Mouse (Mus musculus) CH12.LX (cell line): Measurements from ENCODE around the gene Tpst2. TPM values are rescaled to one million over a fixed set of nuclear protein-coding genes. Genes with fewer than 3 reads are reported as not detected.

Experiments
- DNase-seq: peaks from one replicate; pipeline ENCODE4 v3.0.0-alpha.2; 2013; ENCODE audit errors: extremely low read depth
- H3K27ac ChIP-seq: 2 replicates; pipeline ENCODE4 v1.5.1; 2012; ENCODE audit warnings: low read depth, mild to moderate bottlenecking, control low read depth, moderate library complexity; ENCODE audit not compliant: insufficient read depth
- H3K27me3 ChIP-seq: replicated peaks from 2 replicates; pipeline ENCODE3; 2012; ENCODE audit warnings: inconsistent platforms
- H3K36me3 ChIP-seq, 2 experiments: replicated peaks in 1 of 2; 2 replicates each; pipeline versions ENCODE3 to v1.6.1; 2012; ENCODE audit warnings: inconsistent platforms in 1 of 2, low read length in 1 of 2, mild to moderate bottlenecking in 1 of 2, mixed read lengths in 1 of 2, moderate library complexity in 1 of 2; ENCODE audit not compliant: control insufficient read depth in 1 of 2, insufficient read depth in 1 of 2
- H3K4me1 ChIP-seq, 2 experiments: 2 replicates each; pipeline ENCODE4 v1.6.1; 2012; ENCODE audit warnings: inconsistent platforms in 1 of 2, moderate library complexity in 1 of 2; ENCODE audit not compliant: insufficient read depth in 2 of 2, control insufficient read depth in 1 of 2
- H3K4me2 ChIP-seq: 2 replicates; pipeline ENCODE4 v1.6.1; 2012; ENCODE audit warnings: low read depth, mild to moderate bottlenecking, control low read depth; ENCODE audit not compliant: poor library complexity, insufficient read depth, severe bottlenecking
- H3K4me3 ChIP-seq, 3 experiments: fragments of 150-350 bp in 1 of 3; sonication (generic) in 1 of 3; replicated peaks in 1 of 3; 2 replicates each; pipeline versions ENCODE3 to v1.5.1; 2011 to 2012; ENCODE audit warnings: low read depth in 2 of 3, low read length in 2 of 3, mild to moderate bottlenecking in 2 of 3, moderate library complexity in 2 of 3, control low read depth in 1 of 3, improper control_type of control experiment in 1 of 3, inconsistent platforms in 1 of 3, mixed read lengths in 1 of 3; ENCODE audit not compliant: poor library complexity in 1 of 3
- H3K79me2 ChIP-seq: replicated peaks from 2 replicates; pipeline ENCODE4 v1.6.1; 2012; ENCODE audit warnings: mild to moderate bottlenecking, moderate library complexity; ENCODE audit not compliant: control insufficient read depth, poor library complexity, insufficient read depth, severe bottlenecking; ENCODE audit errors: extremely low read depth
- H3K9ac ChIP-seq: 2 replicates; pipeline ENCODE4 v1.6.1; 2012; ENCODE audit warnings: low read depth, mild to moderate bottlenecking, control low read depth, moderate library complexity; ENCODE audit not compliant: insufficient read depth
- H3K9me3 ChIP-seq: replicated peaks from 2 replicates; pipeline ENCODE3; 2012; ENCODE audit warnings: low read length, inconsistent platforms, mixed read lengths
- BHLHE40 ChIP-seq: IDR thresholded peaks from 2 replicates; pipeline ENCODE4 v1.6.1; 2011; ENCODE audit warnings: mild to moderate bottlenecking, low read depth, low read length, improper control_type of control experiment
- CHD1 ChIP-seq: IDR thresholded peaks from 2 replicates; pipeline ENCODE4 v1.6.1; 2012; ENCODE audit warnings: low read depth, low read length, improper control_type of control experiment, inconsistent platforms
- CHD2 ChIP-seq: IDR thresholded peaks from 2 replicates; pipeline ENCODE4 v1.6.1; 2011; ENCODE audit warnings: low read length, improper control_type of control experiment
- E2F4 ChIP-seq: IDR thresholded peaks from 2 replicates; pipeline ENCODE4 v1.6.1; 2011; ENCODE audit warnings: low read depth, low read length, improper control_type of control experiment; ENCODE audit not compliant: insufficient replicate concordance
- ELF1 ChIP-seq: IDR thresholded peaks from 2 replicates; pipeline ENCODE4 v1.6.1; 2014; ENCODE audit warnings: low read depth, mild to moderate bottlenecking, inconsistent platforms, low read length, improper control_type of control experiment
- ETS1 ChIP-seq: conservative IDR thresholded peaks from 2 replicates; pipeline ENCODE4 v1.6.1; 2012; ENCODE audit warnings: low read depth, mild to moderate bottlenecking, inconsistent platforms, low read length, improper control_type of control experiment, moderate library complexity
- HCFC1 ChIP-seq: IDR thresholded peaks from 2 replicates; pipeline ENCODE4 v1.6.1; 2012; ENCODE audit warnings: low read depth, mild to moderate bottlenecking, inconsistent platforms, low read length, improper control_type of control experiment
- JUND ChIP-seq: conservative IDR thresholded peaks from 2 replicates; pipeline ENCODE4 v1.6.1; 2011; ENCODE audit warnings: low read depth, low read length, improper control_type of control experiment
- KAT2A ChIP-seq: IDR thresholded peaks from 2 replicates; pipeline ENCODE4 v1.6.1; 2012; ENCODE audit warnings: low read length, improper control_type of control experiment, inconsistent platforms; ENCODE audit not compliant: insufficient replicate concordance
- MAFK ChIP-seq: IDR thresholded peaks from 2 replicates; pipeline ENCODE4 v1.6.1; 2011; ENCODE audit warnings: low read length, improper control_type of control experiment; ENCODE audit not compliant: insufficient replicate concordance
- MAX ChIP-seq: IDR thresholded peaks from 2 replicates; pipeline ENCODE4 v1.6.1; 2011; ENCODE audit warnings: low read length, improper control_type of control experiment
- MEF2A ChIP-seq: IDR thresholded peaks from 2 replicates; pipeline ENCODE4 v1.6.1; 2014; ENCODE audit warnings: low read depth, mild to moderate bottlenecking, inconsistent platforms, low read length, improper control_type of control experiment, borderline replicate concordance
- MXI1 ChIP-seq: IDR thresholded peaks from 2 replicates; pipeline ENCODE4 v1.6.1; 2011; ENCODE audit warnings: mild to moderate bottlenecking, low read depth, low read length, improper control_type of control experiment
- MYC ChIP-seq: IDR thresholded peaks from 2 replicates; pipeline ENCODE4 v1.6.1; 2011; ENCODE audit warnings: low read depth, mild to moderate bottlenecking, improper control_type of control experiment, low read length
- NELFE ChIP-seq: IDR thresholded peaks from 2 replicates; pipeline ENCODE4 v1.6.1; 2011; ENCODE audit warnings: low read depth, low read length, improper control_type of control experiment
- POLR2AphosphoS2 ChIP-seq: IDR thresholded peaks from 2 replicates; pipeline ENCODE4 v1.6.1; 2011; ENCODE audit warnings: low read depth, low read length, improper control_type of control experiment
- RCOR1 ChIP-seq: conservative IDR thresholded peaks from 2 replicates; pipeline ENCODE4 v1.6.1; 2012; ENCODE audit warnings: low read depth, mild to moderate bottlenecking, inconsistent platforms, low read length, improper control_type of control experiment
- SMC3 ChIP-seq: IDR thresholded peaks from 2 replicates; pipeline ENCODE4 v1.6.1; 2011; ENCODE audit warnings: low read depth, low read length, improper control_type of control experiment
- TCF12 ChIP-seq: IDR thresholded peaks from 2 replicates; pipeline ENCODE4 v1.6.1; 2014; ENCODE audit warnings: low read depth, mild to moderate bottlenecking, inconsistent platforms, low read length, improper control_type of control experiment
- ZC3H11A ChIP-seq: IDR thresholded peaks from 2 replicates; pipeline ENCODE4 v1.6.1; 2012; ENCODE audit warnings: low read depth, mild to moderate bottlenecking, inconsistent platforms, low read length, improper control_type of control experiment
- ZKSCAN1 ChIP-seq: IDR thresholded peaks from 2 replicates; pipeline ENCODE4 v1.6.1; 2012; ENCODE audit warnings: low read depth, inconsistent platforms, low read length, improper control_type of control experiment, borderline replicate concordance
- ZMIZ1 ChIP-seq: IDR thresholded peaks from 2 replicates; pipeline ENCODE4 v1.6.1; 2012; ENCODE audit warnings: low read depth, mild to moderate bottlenecking, inconsistent platforms, low read length, improper control_type of control experiment
- ZNF384 ChIP-seq: IDR thresholded peaks from 2 replicates; pipeline ENCODE4 v1.6.1; 2012; ENCODE audit warnings: low read depth, low read length, improper control_type of control experiment, inconsistent platforms
- dilution Hi-C: fragments of 300-500 bp; cut with MboI; formaldehyde crosslinking; loops from 2 replicates; pipeline ENCODE4 v1.14.3; 2020; ENCODE audit warnings: low sequenced_read_pairs; ENCODE audit not compliant: extremely low pct_unique_long_range_greater_than_20kb, extremely low pct_ligation_motif_present
- in situ Hi-C: fragments of 300-500 bp; cut with MboI; formaldehyde crosslinking; loops from 3 replicates; pipeline ENCODE4 v1.14.3; 2019; ENCODE audit warnings: low sequenced_read_pairs, low pct_ligation_motif_present, low pct_unique_long_range_greater_than_20kb, mixed read lengths
- polyA plus RNA-seq: library from polyadenylated mRNA; unstranded; fragments of >175 nt; gene quantifications from 2 replicates; pipeline ENCODE4 v1.2.1, GENCODE M21; 2012; ENCODE audit warnings: low read depth; ENCODE audit not compliant: insufficient read length
- total RNA-seq, 2 experiments: library from RNA; depleted of rRNA; stranded (reverse); fragments of 300-350 nt in 1 of 2; fragments of >200 nt in 1 of 2; gene quantifications; 2 replicates each; pipeline ENCODE4 v1.2.3; 2012 to 2014

The Tpst2 gene
- total and polyA plus RNA-seq, 3 experiments, result 12.6 to 20.7 (median 15.6) TPM

DNA sequence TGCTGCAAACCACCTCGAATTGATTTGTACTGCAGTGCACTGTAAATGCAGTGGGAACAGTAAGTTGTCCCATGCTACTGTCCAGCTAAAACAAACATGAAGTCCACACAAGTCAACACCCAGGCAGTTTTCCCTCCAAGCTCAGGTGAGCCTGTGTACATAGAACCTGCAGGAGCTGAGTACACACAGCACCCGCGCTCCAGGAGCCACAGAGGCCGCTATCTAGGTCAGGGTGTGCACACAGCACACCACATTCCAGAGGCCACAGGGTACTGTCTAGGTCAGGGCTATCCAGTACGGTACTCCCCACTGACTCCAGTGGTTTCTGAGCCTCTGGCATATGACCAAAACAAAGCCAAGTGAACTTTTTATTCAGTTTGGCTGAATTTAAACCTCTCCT is 25.8 kb downstream of the Tpst2 start (continued):
- no peak for TF ChIP-seq ETS1
- TF ChIP-seq, all 38 proteins: peak for 0

DNA sequence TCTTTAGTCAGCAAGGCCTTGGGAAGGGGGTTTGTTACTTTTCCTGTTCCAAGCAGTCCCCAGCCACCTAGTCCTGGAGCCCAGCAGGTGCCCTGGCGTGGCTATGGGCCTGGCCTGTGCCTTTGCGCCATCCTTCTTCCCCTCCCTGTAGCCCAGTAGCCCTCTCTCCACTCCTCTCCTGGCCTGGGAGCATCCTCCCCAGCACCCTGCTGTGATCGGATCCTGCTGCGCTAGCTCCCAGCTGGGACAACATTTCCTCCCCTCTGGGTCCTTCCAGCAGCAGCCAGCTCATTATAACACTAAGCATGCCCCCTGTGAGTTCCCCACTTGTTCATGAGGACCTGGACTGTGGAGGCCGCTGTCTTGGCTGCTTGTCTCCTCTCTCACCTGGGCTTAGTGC is 29.4 kb downstream of the Tpst2 start:
- dilution Hi-C loops, result no loop called here
- H3K27me3 ChIP-seq, result no peaks in the 10 kb centered on the region
- no peak for DNase-seq
- H3K27ac ChIP-seq, result no peak overlapping the region
- in situ Hi-C loops, result no loop called here
- no peaks in the 10 kb centered on the region for H3K79me2 ChIP-seq
- H3K4me1 ChIP-seq, result peaks cover 0 to 22% of the 10 kb centered on the region in 2 experiments; a peak in 2 of 4 replicates
- H3K9ac ChIP-seq, result no peak overlapping the region
- H3K36me3 ChIP-seq, result peaks cover 29 to 73% of the 10 kb centered on the region in 2 experiments
- no peaks in the 10 kb centered on the region for H3K9me3 ChIP-seq
- no peak overlapping the region for H3K4me2 ChIP-seq
- H3K4me3 ChIP-seq, result no peak overlapping the region
- TF ChIP-seq RCOR1 (no peak), MAX (no peak), SMC3 (no peak), JUND (no peak)

DNA sequence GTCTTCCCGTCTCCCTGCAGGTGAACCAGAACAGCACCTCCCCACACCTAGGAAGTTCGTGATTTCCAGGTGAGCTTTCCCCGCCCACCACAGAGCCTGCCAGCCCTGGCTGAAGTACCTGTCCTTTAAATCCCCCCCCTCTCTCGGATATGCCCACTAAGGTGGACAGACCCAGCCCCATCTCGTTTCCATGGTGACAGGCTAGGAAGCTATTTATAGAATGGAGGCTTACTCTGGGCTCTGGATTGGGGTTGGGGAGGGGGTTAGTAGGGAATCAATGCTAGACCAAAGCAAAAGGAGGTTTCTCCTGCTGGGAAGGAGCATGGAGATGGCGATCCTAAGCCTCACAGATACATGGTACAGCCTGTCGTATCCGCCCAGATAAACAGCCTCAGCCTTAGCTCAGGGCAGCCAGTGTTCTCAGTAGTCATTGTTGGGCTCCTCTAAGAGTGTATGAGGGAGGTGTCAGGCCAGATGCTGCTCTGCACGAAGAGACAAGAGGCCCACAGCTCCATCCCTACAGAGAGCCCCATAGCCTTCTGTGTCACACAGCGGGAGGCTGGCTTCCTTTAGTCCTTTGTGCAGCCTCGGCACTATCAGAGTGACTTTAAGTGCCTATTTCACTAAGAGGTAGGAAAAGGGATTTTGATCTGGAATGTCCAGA is 36.9 kb downstream of the Tpst2 start:
- Histone ChIP-seq H3K4me3 (no peak overlapping the region), H3K79me2 (no peaks in the 10 kb centered on the region), H3K27ac (no peak overlapping the region), H3K9ac (no peak overlapping the region), H3K27me3 (no peaks in the 10 kb centered on the region), H3K36me3 (peaks cover 27 to 74% of the 10 kb centered on the region in 2 experiments), H3K4me1 (peaks cover 0 to 19% of the 10 kb centered on the region in 2 experiments; a peak in 2 of 4 replicates), H3K9me3 (no peaks in the 10 kb centered on the region), H3K4me2 (no peak overlapping the region)
- DNase-seq, result no peak
- no peak for TF ChIP-seq ZC3H11A
- dilution Hi-C loops, result no loop called here
- in situ Hi-C loops, result no loop called here

DNA sequence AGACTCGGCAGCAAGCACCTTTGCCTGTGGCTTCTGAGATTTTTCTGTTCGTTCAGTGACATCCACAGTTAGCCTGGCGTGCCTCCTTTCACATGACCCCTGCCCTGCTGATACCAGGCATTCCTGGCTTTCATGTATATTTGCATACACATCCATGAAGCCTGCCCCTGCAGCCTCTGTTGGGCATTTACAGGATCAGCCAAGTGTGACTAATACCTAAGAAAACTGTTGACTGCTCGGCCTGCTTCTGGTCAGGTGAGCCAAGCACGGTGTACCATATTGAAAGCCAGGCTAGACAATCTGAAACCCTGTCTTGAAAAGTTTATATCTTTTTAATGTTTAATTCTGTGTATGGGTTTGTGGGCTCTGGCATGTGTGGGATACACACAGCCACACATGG is 40.0 kb downstream of the Tpst2 start:
- Histone ChIP-seq H3K9me3 (no peaks in the 10 kb centered on the region), H3K9ac (no peak overlapping the region), H3K4me2 (no peak overlapping the region), H3K4me1 (0 out of 4 replicates have a peak, but pooled peaks cover 0 to 4% of the 10 kb centered on the region in 2 experiments), H3K36me3 (peaks cover 6 to 45% of the 10 kb centered on the region in 2 experiments), H3K27ac (no peak overlapping the region), H3K27me3 (peaks cover 9% of the 10 kb centered on the region), H3K79me2 (no peaks in the 10 kb centered on the region), H3K4me3 (no peak overlapping the region)
- TF ChIP-seq ZNF384, result no peak
- no peak for TF ChIP-seq MAFK
- TF ChIP-seq E2F4, result no peak
- no peak for TF ChIP-seq CHD1
- TF ChIP-seq MEF2A, result no peak
- TF ChIP-seq JUND, result no peak
- no peak for TF ChIP-seq KAT2A
- TF ChIP-seq CHD2, result no peak
- no peak for TF ChIP-seq ZMIZ1
- TF ChIP-seq POLR2AphosphoS2, result no peak
- no peak for TF ChIP-seq HCFC1
- no peak for TF ChIP-seq MYC
- TF ChIP-seq ZKSCAN1, result no peak
- no peak for TF ChIP-seq RCOR1
- TF ChIP-seq NELFE, result no peak
- no peak for TF ChIP-seq ELF1
- TF ChIP-seq BHLHE40, result no peak
- no peak for TF ChIP-seq MXI1
- TF ChIP-seq MAX, result no peak
- TF ChIP-seq TCF12, result no peak
- no peak for DNase-seq
- dilution Hi-C loops, result no loop called here
- in situ Hi-C loops, result loop anchor here (5.0 kb wide), 1 partner anchor 74 kb away; no protein-coding TSS in a partner anchor
